Mouse (Mus musculus) neural tube, embryonic 15.5 days (tissue): Measurements from ENCODE around the gene Gm21988. TPM values are rescaled to one million over a fixed set of nuclear protein-coding genes. Genes with fewer than 3 reads are reported as not detected.

Experiments used
- ATAC-seq: fragments of 200-750 bp; cut with Nextera tagmentation; 2 replicates; pipeline ENCODE4 v1.8.0; 2017; ENCODE audit warnings: mild to moderate bottlenecking, moderate TSS enrichment, moderate library complexity; ENCODE audit not compliant: low FRiP score
- H3K27ac ChIP-seq: fragments of 300-500 bp; sonication (generic); replicated peaks from 2 replicates; pipeline ENCODE4 v1.5.1; 2015; ENCODE audit warnings: mild to moderate bottlenecking, inconsistent platforms
- H3K27me3 ChIP-seq: fragments of 300-500 bp; sonication (generic); replicated peaks from 2 replicates; pipeline ENCODE4 v1.6.1; 2015; ENCODE audit warnings: inconsistent platforms
- H3K36me3 ChIP-seq: fragments of 300-500 bp; sonication (generic); 2 replicates; pipeline ENCODE4 v1.6.1; 2015; ENCODE audit warnings: inconsistent platforms
- H3K4me1 ChIP-seq: fragments of 300-500 bp; sonication (generic); 2 replicates; pipeline ENCODE4 v1.6.1; 2015; ENCODE audit warnings: inconsistent platforms
- H3K4me2 ChIP-seq: fragments of 300-500 bp; sonication (generic); 2 replicates; pipeline ENCODE4 v1.6.1; 2015; ENCODE audit warnings: inconsistent platforms, mild to moderate bottlenecking, moderate library complexity
- H3K4me3 ChIP-seq: fragments of 300-500 bp; sonication (generic); replicated peaks from 2 replicates; pipeline ENCODE4 v1.5.1; 2015; ENCODE audit warnings: mild to moderate bottlenecking, inconsistent platforms
- H3K9ac ChIP-seq: fragments of 300-500 bp; sonication (generic); replicated peaks from 2 replicates; pipeline ENCODE4 v1.6.1; 2015; ENCODE audit warnings: mild to moderate bottlenecking, inconsistent platforms
- H3K9me3 ChIP-seq: fragments of 300-500 bp; sonication (generic); replicated peaks from 2 replicates; pipeline ENCODE4 v1.6.1; 2016; ENCODE audit warnings: inconsistent platforms
- WGBS: fragments of 180-500 bp; shearing (Covaris S2); methylation state at CpG from one replicate; pipeline ENCODE4 v1.1.7; 2015; ENCODE audit warnings: mixed read lengths; 5-methylcytosine and 5-hydroxymethylcytosine counted together
- polyA plus RNA-seq: library from polyadenylated mRNA; unstranded; fragments of >200 nt; fragmentation: Nextera tagmentation; extraction: Ambion mirVana; gene quantifications from 2 replicates; pipeline ENCODE4 v1.2.1, GENCODE M21; 2015

Gm21988 gene
- polyA plus RNA-seq, 1 experiment from 2014 or later: 16.0 TPM

GRCm38 (mm10) chr11:70214191-70214855 lies 25.3 kb downstream of the Gm21988 start:
- Histone ChIP-seq H3K4me1 (peaks cover 43% of the 10 kb centered on the region), H3K36me3 (peaks cover 20% of the 10 kb centered on the region), H3K27ac (no peak overlapping the region), H3K27me3 (peaks cover 51% of the 10 kb centered on the region), H3K9ac (peak overlapping the region; percentile 51), H3K9me3 (no peaks in the 10 kb centered on the region), H3K4me2 (peak overlapping the region; percentile 84), H3K4me3 (peak overlapping the region; percentile 35)
- ATAC-seq: peak; percentile 43
- WGBS: 2% methylated on average over 46 of the region's 46 CpGs

GRCm38 (mm10) chr11:70213736-70214135 lies 25.9 kb downstream of the Gm21988 start:
- Histone ChIP-seq H3K9ac (peak overlapping the region; percentile 51), H3K27me3 (peaks cover 51% of the 10 kb centered on the region), H3K36me3 (peaks cover 20% of the 10 kb centered on the region), H3K4me1 (peaks cover 37% of the 10 kb centered on the region), H3K4me2 (peak overlapping the region; percentile 84), H3K4me3 (peak overlapping the region; percentile 35), H3K9me3 (no peaks in the 10 kb centered on the region), H3K27ac (no peak overlapping the region)
- 6% methylated on average over 26 of the region's 26 CpGs for WGBS
- peak; percentile 39; the same call in 1 of the 2 replicates for ATAC-seq

GRCm38 (mm10) chr11:70212896-70213295 lies 26.7 kb downstream of the Gm21988 start:
- H3K9me3 ChIP-seq: no peaks in the 10 kb centered on the region
- peaks cover 18% of the 10 kb centered on the region for H3K36me3 ChIP-seq
- no peak overlapping the region for H3K9ac ChIP-seq
- H3K27me3 ChIP-seq: peaks cover 50% of the 10 kb centered on the region
- peaks cover 29% of the 10 kb centered on the region for H3K4me1 ChIP-seq
- 15% methylated on average over 9 of the region's 9 CpGs for WGBS
- peak overlapping the region; percentile 84 for H3K4me2 ChIP-seq
- H3K27ac ChIP-seq: no peak overlapping the region
- no peak for ATAC-seq
- H3K4me3 ChIP-seq: no peak overlapping the region

GRCm38 (mm10) chr11:70212423-70212822 lies 27.2 kb downstream of the Gm21988 start, which contains the start of gene Slc16a11:
Slc16a11 (plus strand) TSS chr11:70212752.
- ATAC-seq: no peak
- H3K4me1 ChIP-seq: peaks cover 26% of the 10 kb centered on the region
- no peak within 1 kb of the TSS for H3K27ac ChIP-seq
- WGBS: 72% methylated on average over 6 of the region's 6 CpGs
- H3K36me3 ChIP-seq: peaks cover 14% of the 10 kb centered on the region
- H3K9ac ChIP-seq: no peak within 1 kb of the TSS; the same call in 1 of the 2 replicates
- H3K4me3 ChIP-seq: peak within 1 kb of the TSS; percentile 35
- H3K9me3 ChIP-seq: no peaks in the 10 kb centered on the region
- peaks cover 45% of the 10 kb centered on the region for H3K27me3 ChIP-seq
- H3K4me2 ChIP-seq: peak within 1 kb of the TSS; percentile 84

- Histone ChIP-seq H3K9ac (no peak overlapping the region), H3K27ac (no peak overlapping the region), H3K36me3 (peaks cover 10% of the 10 kb centered on the region; the same call in 1 of the 2 replicates), H3K27me3 (peaks cover 42% of the 10 kb centered on the region), H3K4me2 (no peak overlapping the region), H3K4me1 (peaks cover 26% of the 10 kb centered on the region), H3K9me3 (no peaks in the 10 kb centered on the region), H3K4me3 (no peak overlapping the region)
- ATAC-seq: no peak
- 86% methylated on average over 6 of the region's 6 CpGs for WGBS
These were observed 27.7 kb downstream of the Gm21988 start for GRCm38 (mm10) chr11:70211972-70212371.

- Histone ChIP-seq H3K36me3 (no peaks in the 10 kb centered on the region), H3K4me3 (no peak overlapping the region), H3K9me3 (no peaks in the 10 kb centered on the region), H3K9ac (no peak overlapping the region), H3K4me2 (no peak overlapping the region), H3K27me3 (peaks cover 29% of the 10 kb centered on the region), H3K4me1 (peaks cover 26% of the 10 kb centered on the region), H3K27ac (no peak overlapping the region)
- ATAC-seq: no peak
- WGBS: 91% methylated on average over 2 of the region's 2 CpGs
These were observed 28.9 kb downstream of the Gm21988 start for GRCm38 (mm10) chr11:70210681-70211080.

- Histone ChIP-seq H3K27ac (no peak overlapping the region), H3K9ac (no peak overlapping the region), H3K9me3 (no peaks in the 10 kb centered on the region), H3K4me3 (no peak overlapping the region), H3K27me3 (peaks cover 12% of the 10 kb centered on the region), H3K36me3 (no peaks in the 10 kb centered on the region), H3K4me1 (peaks cover 9% of the 10 kb centered on the region), H3K4me2 (no peak overlapping the region)
- ATAC-seq: no peak
- WGBS: 80% methylated on average over 5 of the region's 5 CpGs
These were observed 30.7 kb downstream of the Gm21988 start for GRCm38 (mm10) chr11:70208778-70209388.

- no peak for ATAC-seq
- Histone ChIP-seq H3K9ac (no peak overlapping the region), H3K4me2 (no peak overlapping the region), H3K4me3 (no peak overlapping the region), H3K27me3 (peaks cover 7% of the 10 kb centered on the region), H3K27ac (no peak overlapping the region), H3K4me1 (no peaks in the 10 kb centered on the region), H3K9me3 (no peaks in the 10 kb centered on the region), H3K36me3 (no peaks in the 10 kb centered on the region)
- 88% methylated on average over 7 of the region's 7 CpGs for WGBS
These were observed 32.3 kb downstream of the Gm21988 start for GRCm38 (mm10) chr11:70207283-70207682.

- Histone ChIP-seq H3K27me3 (peaks cover 7% of the 10 kb centered on the region), H3K4me2 (no peak overlapping the region), H3K9me3 (no peaks in the 10 kb centered on the region), H3K4me1 (no peaks in the 10 kb centered on the region), H3K27ac (no peak overlapping the region), H3K36me3 (no peaks in the 10 kb centered on the region), H3K4me3 (no peak overlapping the region), H3K9ac (no peak overlapping the region)
- ATAC-seq: no peak
- WGBS: 90% methylated on average over 2 of the region's 2 CpGs
These were observed 32.8 kb downstream of the Gm21988 start for GRCm38 (mm10) chr11:70206801-70207200.

GRCm38 (mm10) chr11:70201691-70202090 lies 37.9 kb downstream of the Gm21988 start:
- H3K4me2 ChIP-seq: no peak overlapping the region
- no peaks in the 10 kb centered on the region for H3K9me3 ChIP-seq
- no peak for ATAC-seq
- WGBS: 44% methylated on average over 5 of the region's 5 CpGs
- no peak overlapping the region for H3K27ac ChIP-seq
- no peak overlapping the region for H3K9ac ChIP-seq
- no peak overlapping the region for H3K4me3 ChIP-seq
- no peaks in the 10 kb centered on the region for H3K36me3 ChIP-seq
- peaks cover 4% of the 10 kb centered on the region; the same call in 1 of the 2 replicates for H3K4me1 ChIP-seq
- no peaks in the 10 kb centered on the region; the same call in 1 of the 2 replicates for H3K27me3 ChIP-seq

- Histone ChIP-seq H3K9me3 (no peaks in the 10 kb centered on the region), H3K27me3 (no peaks in the 10 kb centered on the region), H3K4me2 (no peak overlapping the region), H3K4me3 (no peak overlapping the region), H3K36me3 (no peaks in the 10 kb centered on the region), H3K9ac (no peak overlapping the region), H3K4me1 (peaks cover 4% of the 10 kb centered on the region; the same call in 1 of the 2 replicates), H3K27ac (no peak overlapping the region)
- WGBS: 83% methylated on average over 5 of the region's 5 CpGs
- ATAC-seq: no peak
These were observed 39.5 kb downstream of the Gm21988 start for GRCm38 (mm10) chr11:70200036-70200608.

- 84% methylated on average over 8 of the region's 8 CpGs for WGBS
These were observed 40.5 kb downstream of the Gm21988 start for GRCm38 (mm10) chr11:70199107-70199506.

More at GRCm38 (mm10) chr11:70199107-70199506, 40.5 kb downstream of the Gm21988 start:
- no peak overlapping the region for H3K4me2 ChIP-seq
- no peak overlapping the region for H3K4me3 ChIP-seq
- no peak overlapping the region for H3K9ac ChIP-seq
- H3K27ac ChIP-seq: no peak overlapping the region
- H3K9me3 ChIP-seq: no peaks in the 10 kb centered on the region
- no peaks in the 10 kb centered on the region for H3K27me3 ChIP-seq
- no peak for ATAC-seq
- peaks cover 4% of the 10 kb centered on the region; the same call in 1 of the 2 replicates for H3K4me1 ChIP-seq
- no peaks in the 10 kb centered on the region for H3K36me3 ChIP-seq
